Mouse (Mus musculus) heart, embryonic 14.5 days (tissue): ENCODE measurements around the gene Mrpl2. TPM values are rescaled to one million over a fixed set of nuclear protein-coding genes. Genes with fewer than 3 reads are reported as not detected.

Experiments used
- ATAC-seq: fragments of 200-750 bp; cut with Nextera tagmentation; 2 replicates; pipeline ENCODE4 v1.8.0; 2017; ENCODE audit warnings: low read depth, moderate TSS enrichment; ENCODE audit not compliant: insufficient number of reproducible peaks, insufficient read depth, low FRiP score
- H3K27ac ChIP-seq, 2 experiments: fragments of 200-500 bp in 1 of 2; fragments of 300-500 bp in 1 of 2; sonication (generic) in 1 of 2; replicated peaks in 1 of 2; 2 replicates each; pipeline ENCODE4 v1.5.1; 2012 to 2014; ENCODE audit warnings: low read depth in 2 of 2, low read length in 2 of 2, control low read depth in 1 of 2, mild to moderate bottlenecking in 1 of 2, mixed read lengths in 1 of 2; ENCODE audit not compliant: control insufficient read depth in 1 of 2, insufficient read depth in 1 of 2
- H3K27me3 ChIP-seq: fragments of 300-500 bp; sonication (generic); 2 replicates; pipeline ENCODE4 v1.6.1; 2014; ENCODE audit warnings: mild to moderate bottlenecking, low read length, control low read depth; ENCODE audit not compliant: control insufficient read depth, insufficient read depth
- H3K36me3 ChIP-seq: fragments of 300-500 bp; sonication (generic); 2 replicates; pipeline ENCODE4 v1.6.1; 2014; ENCODE audit warnings: mild to moderate bottlenecking, control low read depth, low read length, mixed read lengths; ENCODE audit not compliant: control insufficient read depth, insufficient read depth
- H3K4me1 ChIP-seq, 2 experiments: fragments of 200-500 bp in 1 of 2; fragments of 300-500 bp in 1 of 2; sonication (generic) in 1 of 2; 2 replicates each; pipeline ENCODE4 v1.6.1; 2012 to 2014; ENCODE audit warnings: low read length in 2 of 2, control low read depth in 1 of 2, mixed read lengths in 1 of 2; ENCODE audit not compliant: control insufficient read depth in 2 of 2, insufficient read depth in 2 of 2
- H3K4me2 ChIP-seq: fragments of 300-500 bp; sonication (generic); 2 replicates; pipeline ENCODE4 v1.6.1; 2014; ENCODE audit warnings: mild to moderate bottlenecking, low read length
- H3K4me3 ChIP-seq, 2 experiments: fragments of 200-500 bp in 1 of 2; fragments of 300-500 bp in 1 of 2; sonication (generic) in 1 of 2; 2 replicates each; pipeline ENCODE4 v1.5.1; 2012 to 2014; ENCODE audit warnings: low read length in 2 of 2, mild to moderate bottlenecking in 2 of 2, control low read depth in 1 of 2, low read depth in 1 of 2, moderate library complexity in 1 of 2; ENCODE audit not compliant: control insufficient read depth in 1 of 2, insufficient read depth in 1 of 2
- H3K9ac ChIP-seq: fragments of 300-500 bp; sonication (generic); 2 replicates; pipeline ENCODE4 v1.6.1; 2014; ENCODE audit warnings: mild to moderate bottlenecking, low read length
- H3K9me3 ChIP-seq: fragments of 300-500 bp; sonication (generic); 2 replicates; pipeline ENCODE4 v1.6.1; 2016; ENCODE audit warnings: low read length, control low read depth; ENCODE audit not compliant: control insufficient read depth
- WGBS: fragments of 180-500 bp; shearing (Covaris S2); extraction: QIAGEN DNeasy Blood & Tissue Kit; methylation state at CpG from one replicate; pipeline ENCODE4 v1.1.7; 2014; 5-methylcytosine and 5-hydroxymethylcytosine counted together
- polyA plus RNA-seq: library from polyadenylated mRNA; unstranded; fragments of >200 nt; fragmentation: Nextera tagmentation; extraction: Ambion mirVana; gene quantifications from 2 replicates; pipeline ENCODE4 v1.2.1, GENCODE M21; 2014

Gene Mrpl2
- polyA plus RNA-seq, 1 experiment from 2014 or later = 122 TPM

DNA sequence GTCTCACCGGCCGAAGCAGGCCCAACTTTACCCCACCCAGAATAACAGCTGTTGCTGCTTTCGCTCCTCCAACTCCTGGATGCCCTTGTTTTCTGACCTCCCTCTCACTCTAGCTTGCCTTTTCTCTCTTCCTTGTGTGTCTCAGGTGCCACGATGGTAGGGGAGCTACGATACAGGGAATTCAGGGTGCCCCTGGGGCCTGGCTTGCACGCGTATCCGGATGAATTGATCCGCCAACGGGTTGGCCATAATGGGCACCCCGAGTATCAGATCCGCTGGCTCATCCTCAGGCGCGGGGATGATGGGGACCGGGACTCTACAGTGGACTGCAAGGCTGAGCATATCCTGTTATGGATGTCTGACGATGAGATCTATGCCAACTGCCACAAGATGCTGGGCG is 5.3 kb downstream of the Mrpl2 start:
- H3K4me3 ChIP-seq = peak overlapping the region; percentile 76 to 91
- H3K4me2 ChIP-seq = peak overlapping the region; percentile 82
- H3K9me3 ChIP-seq = no peaks in the 10 kb centered on the region
- peaks cover 60% of the 10 kb centered on the region for H3K36me3 ChIP-seq
- peaks cover 21 to 36% of the 10 kb centered on the region in 2 experiments for H3K4me1 ChIP-seq
- no peak for ATAC-seq
- peak overlapping the region; percentile 94 for H3K9ac ChIP-seq
- WGBS = 60% methylated on average over 17 of the region's 17 CpGs
- no peaks in the 10 kb centered on the region for H3K27me3 ChIP-seq
- peak overlapping the region; percentile 98 for H3K27ac ChIP-seq

DNA sequence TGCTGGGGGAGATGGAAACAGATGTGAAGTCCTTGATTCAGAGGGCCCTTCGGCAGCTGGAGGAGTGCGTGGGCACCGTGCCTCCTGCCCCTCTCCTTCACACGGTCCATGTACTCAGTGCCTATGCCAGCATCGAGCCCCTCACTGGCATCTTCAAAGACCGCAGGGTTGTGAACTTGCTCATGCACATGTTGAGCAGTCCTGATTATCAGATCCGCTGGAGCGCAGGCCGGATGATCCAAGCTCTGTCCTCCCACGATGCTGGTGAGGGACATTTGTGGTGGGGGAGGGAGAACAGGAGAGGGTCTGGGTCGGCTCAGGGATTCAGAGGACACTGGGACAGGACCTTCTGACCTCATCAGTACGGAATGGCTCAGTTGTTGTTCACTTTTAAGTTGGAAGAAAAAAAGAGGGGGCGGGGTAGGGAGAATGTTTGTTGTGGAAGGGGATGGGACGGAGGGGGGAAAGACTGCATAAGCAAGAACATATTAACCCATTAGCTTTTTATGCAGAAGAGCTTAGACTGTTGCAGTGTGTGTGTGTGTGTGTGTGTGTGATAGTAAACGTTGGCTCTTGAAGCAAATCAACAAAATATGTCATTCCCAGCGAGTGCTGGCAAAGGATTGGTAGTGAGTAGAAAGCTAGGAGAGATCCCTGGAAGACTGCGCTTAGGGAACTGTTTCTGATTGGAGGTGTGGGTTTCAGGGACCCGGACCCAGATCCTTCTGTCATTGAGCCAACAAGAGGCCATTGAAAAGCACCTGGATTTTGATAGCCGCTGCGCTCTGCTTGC is 5.9 kb downstream of the Mrpl2 start:
- WGBS = 51% methylated on average over 20 of the region's 20 CpGs
- Histone ChIP-seq H3K27me3 (no peaks in the 10 kb centered on the region), H3K27ac (peak overlapping the region in 1 of 2 experiments; percentile 98; a peak in 2 of 4 replicates), H3K4me1 (peaks cover 21 to 31% of the 10 kb centered on the region in 2 experiments), H3K9ac (peak overlapping the region; percentile 94), H3K9me3 (no peaks in the 10 kb centered on the region), H3K4me3 (peak overlapping the region; percentile 76 to 91), H3K36me3 (peaks cover 66% of the 10 kb centered on the region), H3K4me2 (peak overlapping the region; percentile 82)
- ATAC-seq = no peak

DNA sequence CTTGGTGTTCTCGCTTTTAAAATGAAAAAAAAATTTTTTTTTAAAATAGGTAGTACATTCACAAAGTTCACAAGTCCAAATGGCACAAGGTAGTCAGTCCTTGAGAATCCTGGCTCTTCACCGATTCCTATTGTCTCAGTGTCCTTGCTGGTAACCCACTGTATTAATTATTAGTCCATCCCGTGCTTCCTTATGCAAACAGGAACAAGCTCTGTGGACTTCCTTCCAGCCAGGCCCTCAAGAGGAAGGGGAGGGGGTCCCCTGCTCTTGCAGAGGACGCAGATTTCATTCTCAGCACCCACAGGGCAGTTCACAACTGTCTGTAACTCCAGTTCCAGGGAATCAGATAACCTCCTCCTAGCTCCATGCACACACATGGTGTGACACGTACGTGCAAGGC is 10.0 kb downstream of the Mrpl2 start:
- Histone ChIP-seq H3K4me3 (no peak overlapping the region), H3K4me1 (peaks cover 14 to 18% of the 10 kb centered on the region in 2 experiments), H3K4me2 (no peak overlapping the region), H3K36me3 (peaks cover 89% of the 10 kb centered on the region), H3K9ac (no peak overlapping the region), H3K27ac (no peak overlapping the region), H3K9me3 (no peaks in the 10 kb centered on the region), H3K27me3 (no peaks in the 10 kb centered on the region)
- ATAC-seq = no peak
- 83% methylated on average over 6 of the region's 6 CpGs for WGBS

DNA sequence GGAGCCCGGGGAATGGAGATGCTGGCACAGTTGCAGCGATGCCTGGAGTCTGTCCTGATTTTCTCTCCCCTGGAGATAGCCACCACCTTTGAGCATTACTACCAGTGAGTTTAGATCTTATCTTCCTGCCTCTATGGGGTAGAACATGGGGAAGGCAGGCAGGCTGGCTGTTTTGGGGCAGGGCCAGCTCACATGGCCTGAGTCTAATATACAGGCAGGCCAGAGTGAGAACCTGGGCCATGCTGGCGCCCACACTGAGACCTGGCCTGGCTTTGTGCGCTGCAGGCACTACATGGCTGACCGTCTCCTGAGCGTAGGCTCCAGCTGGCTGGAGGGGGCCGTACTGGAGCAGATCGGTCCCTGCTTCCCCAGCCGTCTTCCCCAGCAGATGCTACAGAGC is 15.3 kb downstream of the Mrpl2 start:
- Histone ChIP-seq H3K9ac (no peak overlapping the region), H3K27me3 (no peaks in the 10 kb centered on the region), H3K36me3 (peaks cover 100% of the 10 kb centered on the region), H3K4me2 (no peak overlapping the region), H3K9me3 (no peaks in the 10 kb centered on the region), H3K4me1 (no peaks in the 10 kb centered on the region), H3K27ac (no peak overlapping the region), H3K4me3 (no peak overlapping the region)
- 94% methylated on average over 9 of the region's 9 CpGs for WGBS
- no peak for ATAC-seq

DNA sequence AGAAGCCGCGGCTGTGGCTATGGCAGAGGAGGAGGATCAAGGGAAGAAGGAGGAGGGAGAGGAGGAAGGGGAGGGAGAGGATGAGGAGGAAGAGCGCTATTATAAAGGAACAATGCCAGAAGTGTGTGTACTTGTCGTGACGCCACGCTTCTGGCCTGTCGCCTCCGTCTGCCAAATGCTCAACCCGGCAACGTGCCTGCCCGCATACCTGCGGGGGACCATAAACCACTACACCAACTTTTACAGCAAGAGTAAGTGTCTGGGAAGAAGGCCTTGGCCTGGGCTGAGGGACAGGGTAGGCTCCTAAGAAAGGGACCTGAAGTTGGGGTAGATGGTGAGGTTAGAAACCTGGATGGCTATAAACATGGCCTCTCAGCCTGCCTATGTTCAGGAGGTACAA is 16.0 kb downstream of the Mrpl2 start:
- Histone ChIP-seq H3K4me2 (no peak overlapping the region), H3K27ac (no peak overlapping the region), H3K4me3 (no peak overlapping the region), H3K9ac (no peak overlapping the region), H3K9me3 (no peaks in the 10 kb centered on the region), H3K36me3 (peaks cover 100% of the 10 kb centered on the region), H3K27me3 (no peaks in the 10 kb centered on the region), H3K4me1 (no peaks in the 10 kb centered on the region)
- no peak for ATAC-seq
- WGBS = 89% methylated on average over 12 of the region's 12 CpGs

DNA sequence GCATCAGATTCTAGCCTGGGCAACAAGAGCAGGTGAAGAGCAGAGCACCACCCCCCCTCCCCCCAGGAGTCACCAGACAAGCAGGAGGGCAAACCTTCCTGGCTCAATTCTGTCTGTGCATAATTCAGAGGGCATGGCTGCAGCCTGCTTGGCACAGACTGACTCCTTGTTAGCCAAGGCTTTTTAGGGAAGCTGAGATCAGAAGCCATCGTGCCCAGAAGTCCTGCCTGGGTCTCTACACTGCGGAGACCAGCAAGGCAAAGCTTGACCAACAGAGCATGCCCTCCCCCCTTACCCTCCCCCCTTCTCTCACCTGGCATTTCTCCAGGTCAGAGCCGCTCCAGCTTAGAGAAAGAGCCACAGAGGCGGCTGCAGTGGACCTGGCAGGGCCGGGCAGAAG is 16.7 kb downstream of the Mrpl2 start:
- no peak overlapping the region for H3K27ac ChIP-seq
- no peaks in the 10 kb centered on the region for H3K27me3 ChIP-seq
- no peak overlapping the region for H3K4me2 ChIP-seq
- no peaks in the 10 kb centered on the region for H3K4me1 ChIP-seq
- H3K9ac ChIP-seq = no peak overlapping the region
- peaks cover 98% of the 10 kb centered on the region for H3K36me3 ChIP-seq
- ATAC-seq = no peak
- no peak overlapping the region for H3K4me3 ChIP-seq
- no peaks in the 10 kb centered on the region for H3K9me3 ChIP-seq
- WGBS = 84% methylated on average over 5 of the region's 5 CpGs

DNA sequence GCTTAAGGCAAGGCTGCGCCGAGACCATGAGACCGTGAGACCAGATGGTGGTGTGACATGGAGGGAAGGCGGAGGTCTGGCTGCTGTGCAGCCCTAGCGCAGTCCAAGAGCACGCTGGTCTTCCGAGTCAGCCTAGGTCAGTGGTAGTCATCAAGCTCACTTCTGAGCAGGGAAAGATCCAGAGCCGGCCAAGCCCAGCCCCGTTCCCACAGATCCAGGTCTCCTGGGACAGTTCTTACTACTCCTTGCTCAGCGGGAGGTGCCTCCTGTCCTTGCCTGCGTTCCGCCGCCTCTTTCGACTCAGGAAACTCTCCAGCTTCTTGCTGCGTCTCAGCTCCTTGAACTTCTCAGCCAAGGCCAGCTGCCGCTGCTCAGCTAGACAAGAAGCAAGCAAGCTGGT is 21.7 kb downstream of the Mrpl2 start:
- Histone ChIP-seq H3K4me1 (peaks cover under 1 to 1% of the 10 kb centered on the region in 2 experiments; a peak in 2 of 4 replicates), H3K36me3 (peaks cover 83% of the 10 kb centered on the region), H3K9me3 (no peaks in the 10 kb centered on the region), H3K9ac (no peak overlapping the region), H3K4me2 (no peak overlapping the region), H3K27me3 (no peaks in the 10 kb centered on the region), H3K4me3 (no peak overlapping the region), H3K27ac (no peak overlapping the region)
- 77% methylated on average over 16 of the region's 16 CpGs for WGBS
- ATAC-seq = 0 out of 2 replicates have a peak, but pooled peaks have one; percentile 40

DNA sequence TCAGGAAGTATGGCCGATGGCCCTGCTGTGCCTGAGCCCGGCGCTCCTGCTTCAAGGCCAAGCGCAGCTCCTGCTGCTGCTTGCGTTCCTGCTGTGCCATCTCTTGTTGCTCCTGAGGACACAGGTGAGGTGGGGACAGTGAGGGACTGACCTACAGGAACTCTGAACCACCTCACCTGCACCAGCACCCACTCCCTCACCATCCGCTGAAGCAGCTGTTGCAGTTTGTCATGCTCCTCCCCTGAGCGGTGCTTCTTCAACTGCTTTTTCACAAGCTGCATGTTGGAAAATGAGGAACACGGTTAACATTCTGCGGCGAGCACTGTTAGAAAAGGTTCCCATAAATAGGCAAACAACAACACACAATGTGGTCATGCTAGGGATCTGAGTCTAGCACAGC is 23.9 kb downstream of the Mrpl2 start:
- Histone ChIP-seq H3K4me1 (peaks cover 10 to 13% of the 10 kb centered on the region in 2 experiments), H3K27me3 (no peaks in the 10 kb centered on the region), H3K9me3 (no peaks in the 10 kb centered on the region), H3K27ac (no peak overlapping the region), H3K4me3 (no peak overlapping the region), H3K36me3 (peaks cover 69% of the 10 kb centered on the region), H3K4me2 (no peak overlapping the region), H3K9ac (no peak overlapping the region)
- no peak for ATAC-seq
- WGBS = 94% methylated on average over 10 of the region's 10 CpGs
